Mouse (Mus musculus): ENCODE data around the gene Dynlt1b.
"Not testable (repeated sequence)": the region's sequence is repeated elsewhere in the genome, so short reads cannot be mapped to it uniquely, and the experiment has no call there.

DNA sequence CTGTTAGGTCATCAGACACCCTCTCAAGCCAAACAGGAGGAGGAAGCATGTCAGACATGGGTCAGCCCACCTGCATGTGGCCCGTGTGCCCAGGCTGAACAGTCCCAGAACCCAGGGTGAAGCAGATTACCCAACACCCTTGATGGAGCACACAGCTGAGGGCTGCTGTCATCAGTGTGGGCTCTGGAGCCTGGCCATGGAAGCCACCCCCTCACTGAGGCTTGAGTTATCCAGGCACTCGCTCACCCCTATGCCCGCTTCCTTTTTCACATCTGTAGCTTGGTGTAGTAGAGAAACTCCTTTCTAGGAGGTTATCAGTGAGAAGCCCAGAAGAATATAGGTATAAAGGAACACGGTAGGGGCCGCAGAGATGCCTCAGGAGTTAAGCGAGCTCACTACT lies 45.4 kb downstream of the Dynlt1b start:
- not testable (repeated sequence) for TF ChIP-seq EP300, POLR2A (IDR thresholded peaks at IDR 0.05; ENCODE audit: insufficient read depth, low read depth, low read length)
